Mouse (Mus musculus) MEL (cell line): ENCODE measurements around the gene Cops6.

ENCODE experiments used
- CHD1 ChIP-seq: IDR thresholded peaks from 2 replicates; pipeline ENCODE4 v1.6.1; 2012; ENCODE audit warnings: low read depth, mild to moderate bottlenecking, inconsistent platforms, low read length, improper control_type of control experiment
- CTCF ChIP-seq, 3 experiments: IDR thresholded peaks in 2 of 3; conservative IDR thresholded peaks in 1 of 3; 2 replicates each; pipeline ENCODE4 v1.5.1; 2011 to 2012; ENCODE audit warnings: low read length in 3 of 3, low read depth in 2 of 3, mild to moderate bottlenecking in 2 of 3, improper control_type of control experiment in 1 of 3, inconsistent platforms in 1 of 3, mixed read lengths in 1 of 3, moderate library complexity in 1 of 3; ENCODE audit not compliant: control insufficient read depth in 1 of 3, insufficient read depth in 1 of 3, poor library complexity in 1 of 3, severe bottlenecking in 1 of 3
- GABPA ChIP-seq: IDR thresholded peaks from 2 replicates; pipeline ENCODE4 v1.6.1; 2012; ENCODE audit warnings: low read depth, mild to moderate bottlenecking, inconsistent platforms, low read length, improper control_type of control experiment, moderate library complexity
- MAX ChIP-seq: IDR thresholded peaks from 2 replicates; pipeline ENCODE4 v1.6.1; 2011; ENCODE audit warnings: low read length, improper control_type of control experiment
- POLR2A ChIP-seq, 2 experiments: IDR thresholded peaks; 2 replicates each; pipeline ENCODE4 v1.6.1; 2011 to 2012; ENCODE audit warnings: low read length in 2 of 2, mild to moderate bottlenecking in 2 of 2, control low read depth in 1 of 2, improper control_type of control experiment in 1 of 2, low read depth in 1 of 2, moderate library complexity in 1 of 2; ENCODE audit not compliant: control insufficient read depth in 1 of 2, insufficient read depth in 1 of 2, poor library complexity in 1 of 2
- POLR2AphosphoS5 ChIP-seq: IDR thresholded peaks from 2 replicates; pipeline ENCODE4 v1.6.1; 2012; ENCODE audit warnings: low read depth, borderline replicate concordance, mild to moderate bottlenecking, inconsistent platforms, low read length, moderate library complexity, mixed read lengths
- TCF12 ChIP-seq: IDR thresholded peaks from 2 replicates; pipeline ENCODE4 v1.6.1; 2014; ENCODE audit warnings: low read depth, mild to moderate bottlenecking, inconsistent platforms, low read length, improper control_type of control experiment, moderate library complexity
- UBTF ChIP-seq: IDR thresholded peaks from 2 replicates; pipeline ENCODE4 v1.6.1; 2012; ENCODE audit warnings: low read depth, mild to moderate bottlenecking, inconsistent platforms, low read length, improper control_type of control experiment, moderate library complexity, borderline replicate concordance; ENCODE audit not compliant: insufficient read depth
- ZNF384 ChIP-seq: IDR thresholded peaks from 2 replicates; pipeline ENCODE4 v1.6.1; 2012; ENCODE audit warnings: low read depth, mild to moderate bottlenecking, inconsistent platforms, low read length, improper control_type of control experiment

DNA sequence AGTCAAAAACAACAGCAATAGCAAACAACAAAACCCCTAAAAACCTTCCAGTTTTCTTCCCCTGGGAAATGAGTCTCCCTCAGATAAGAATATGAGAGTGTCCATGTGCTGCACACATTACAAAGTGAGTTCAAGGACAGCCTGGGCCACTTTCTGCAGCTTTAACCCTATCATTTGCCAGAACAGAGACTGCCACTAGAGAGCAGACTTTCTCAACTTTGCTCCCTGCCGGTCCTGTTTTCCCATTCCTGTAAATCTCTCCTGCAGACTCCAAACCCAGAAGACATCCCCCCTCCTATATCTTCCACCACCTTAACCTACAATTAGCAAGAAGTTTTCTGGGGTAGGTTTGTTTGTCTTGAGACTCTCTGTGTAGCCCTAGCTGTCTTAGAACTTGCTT lies 38.7 kb downstream of the Cops6 start:
- TF ChIP-seq POLR2AphosphoS5 = no peak
- no peak for TF ChIP-seq MAX
- TF ChIP-seq POLR2A (IDR thresholded peaks at IDR 0.05; ENCODE audit: control insufficient read depth in 1 of 2, insufficient read depth in 1 of 2, low read depth in 1 of 2, low read length in 2 of 2, poor library complexity in 1 of 2) = no peak
- no peak for TF ChIP-seq ZNF384
- peak in 2 of 3 experiments; percentile 43 to 59; a peak in 5 of 6 replicates for TF ChIP-seq CTCF (IDR thresholded peaks at IDR 0.05 in 2 of 3, conservative IDR thresholded peaks at IDR 0.05 in 1 of 3; ENCODE audit: control insufficient read depth in 1 of 3, insufficient read depth in 1 of 3, low read depth in 2 of 3, low read length in 3 of 3, poor library complexity in 1 of 3, severe bottlenecking in 1 of 3)
- TF ChIP-seq TCF12 = no peak
- TF ChIP-seq UBTF = no peak
- TF ChIP-seq CHD1 = no peak
- no peak for TF ChIP-seq GABPA
